Mouse (Mus musculus) right cerebral cortex, postnatal 25 days (tissue): ENCODE data around the gene Pde10a.

Experiments
- DNase-seq: peaks from one replicate; pipeline ENCODE4 v3.0.0; 2022

The Pde10a gene

GRCm38 (mm10) chr17:8581579-8581978, 56.4 kb downstream of the Pde10a start:
- DNase-seq: peak; percentile 38

DNA sequence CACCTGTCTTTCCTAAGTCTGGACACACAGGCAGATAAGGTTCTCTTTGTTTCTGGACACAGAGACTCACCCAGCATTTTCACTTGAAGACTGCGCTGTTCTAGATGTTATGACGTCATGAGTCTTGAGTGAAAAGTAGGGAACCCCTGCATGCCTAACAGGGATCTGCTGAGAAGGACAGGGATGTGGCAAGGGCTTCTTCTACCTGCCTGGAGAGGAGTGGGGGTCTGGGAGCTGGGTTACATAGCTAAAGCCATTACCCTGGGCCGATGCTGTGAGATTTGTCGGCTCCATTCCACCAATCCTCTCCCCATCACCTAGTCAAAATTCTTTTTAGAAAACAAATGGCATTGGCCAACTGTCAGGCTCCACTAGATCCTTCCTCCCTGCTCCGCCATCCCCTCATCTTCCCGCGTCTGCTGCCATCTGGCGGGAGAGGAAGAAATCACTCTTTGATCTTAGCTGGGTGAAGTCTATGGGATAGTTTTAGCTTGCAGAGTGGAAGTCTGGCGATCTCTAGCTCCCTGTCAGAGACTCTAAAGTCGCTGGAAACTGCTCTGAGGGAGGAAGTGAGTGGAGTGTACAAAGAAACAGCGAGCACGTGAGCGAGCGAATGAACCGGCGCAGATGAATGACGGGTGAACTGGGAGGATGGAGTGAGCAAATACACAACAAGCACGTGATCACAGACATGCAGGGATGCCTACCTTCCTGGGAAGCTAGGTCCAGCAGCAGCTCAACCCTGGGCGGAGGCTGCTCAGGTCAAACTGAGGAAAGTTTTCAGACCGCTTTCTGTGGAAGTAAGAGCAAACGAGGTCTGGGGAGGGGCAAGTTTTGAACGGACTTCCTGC, 67.5 kb downstream of the Pde10a start:
- peak; percentile 81 for DNase-seq

DNA sequence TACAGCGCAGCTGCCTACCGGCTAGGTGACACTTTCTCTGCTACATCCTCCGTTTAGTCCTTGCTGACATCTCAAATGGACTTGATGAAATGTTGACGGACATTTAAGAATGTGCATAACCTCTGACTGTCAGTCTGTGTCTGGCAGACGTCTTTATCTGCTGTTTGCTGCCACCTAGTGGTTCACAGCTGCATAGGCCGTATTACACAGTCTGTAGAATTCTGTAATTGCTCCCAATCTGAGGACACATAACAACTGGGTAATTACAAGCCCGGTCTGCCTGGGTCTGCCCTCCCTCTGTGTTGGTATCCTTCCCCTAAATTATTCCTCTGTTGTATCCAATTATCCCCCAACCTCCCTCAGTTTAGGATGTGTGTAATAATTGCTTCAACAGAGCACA, 72.6 kb downstream of the Pde10a start:
- DNase-seq: peak; percentile 47

- no peak for DNase-seq
Observed at GRCm38 (mm10) chr17:8602976-8603375, 77.8 kb downstream of the Pde10a start.

DNA sequence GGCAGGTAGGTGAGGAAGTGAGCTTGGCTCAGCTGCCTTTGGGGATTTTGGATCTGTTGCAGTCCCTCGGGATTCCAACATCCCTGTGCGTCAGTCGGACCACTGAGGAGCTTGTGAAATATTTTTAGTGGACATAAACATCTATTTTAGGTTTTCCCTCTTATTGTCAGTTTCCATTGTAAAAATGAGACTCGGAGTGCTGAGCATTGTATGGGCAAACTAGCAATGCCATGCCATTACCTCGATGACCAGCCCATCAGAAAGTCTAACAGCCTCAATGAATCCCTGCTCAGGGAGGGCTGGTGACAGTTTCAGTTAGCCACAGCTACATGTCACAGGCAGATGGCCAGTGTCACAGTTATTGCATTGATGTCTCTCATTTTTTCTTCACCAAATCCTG, 80.7 kb downstream of the Pde10a start:
- DNase-seq: no peak

DNA sequence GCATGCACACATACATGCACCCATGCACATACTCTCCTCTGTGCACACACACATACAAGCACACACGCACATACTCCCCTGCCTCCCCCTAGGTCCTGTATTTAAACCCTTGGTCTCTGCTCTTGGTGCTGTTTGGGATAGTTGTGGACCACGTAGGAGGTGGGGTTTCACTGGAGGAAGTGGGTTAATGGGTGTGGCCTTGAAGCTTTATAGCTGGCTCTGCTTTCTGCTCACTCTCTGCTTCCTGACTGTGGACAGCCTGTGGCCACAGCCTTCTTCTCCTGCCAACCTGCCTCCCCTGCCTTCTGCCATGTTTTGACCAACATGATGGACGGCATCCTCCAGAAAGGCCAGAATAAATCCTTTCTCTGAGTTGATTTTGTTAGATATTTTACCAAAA, 81.5 kb downstream of the Pde10a start:
- no peak for DNase-seq

GRCm38 (mm10) chr17:8611916-8612315, 86.7 kb downstream of the Pde10a start:
- no peak for DNase-seq

- peak; percentile 78 for DNase-seq
Observed at GRCm38 (mm10) chr17:8613882-8614551, 88.8 kb downstream of the Pde10a start.

- no peak for DNase-seq
Observed at GRCm38 (mm10) chr17:8620346-8620745, 95.2 kb downstream of the Pde10a start.

DNA sequence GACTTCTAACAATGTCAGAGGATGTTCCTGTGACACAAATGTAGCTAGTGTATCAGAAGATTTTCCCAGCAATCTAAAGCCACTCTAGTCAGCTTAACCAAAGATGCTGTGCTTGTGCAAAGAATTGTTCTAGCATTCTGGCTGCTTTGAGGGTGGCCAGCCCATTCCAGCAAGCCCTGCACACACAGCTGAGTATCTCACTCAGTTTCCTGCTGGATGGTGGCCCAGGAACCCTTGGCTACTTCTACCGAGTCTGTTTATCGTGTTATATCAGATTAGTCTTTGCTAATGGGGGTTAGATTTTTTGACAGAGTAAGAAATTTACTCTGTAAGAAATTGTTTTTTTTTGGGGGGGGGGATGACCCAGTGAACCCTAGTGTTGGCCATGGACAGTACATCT, 95.9 kb downstream of the Pde10a start:
- no peak for DNase-seq

DNA sequence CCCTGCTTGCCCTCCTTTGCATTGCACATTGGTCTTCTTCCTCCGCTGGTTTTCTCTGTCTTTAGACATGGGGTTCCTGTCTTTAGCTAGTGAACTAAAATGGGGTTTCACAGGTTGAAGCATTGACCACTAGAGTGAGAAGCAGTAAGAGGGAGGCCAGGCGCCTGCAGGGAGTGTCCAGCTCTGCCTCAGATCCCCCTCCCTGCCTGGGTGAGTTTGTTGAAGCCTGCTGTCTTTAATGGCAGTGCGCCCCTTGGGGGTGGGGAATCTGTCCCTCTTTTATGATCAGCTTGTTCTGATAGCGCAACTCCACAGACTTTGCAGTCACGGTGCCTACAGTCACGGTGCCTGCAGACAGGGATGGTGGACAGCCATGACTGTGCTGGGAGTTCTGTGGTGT, 96.7 kb downstream of the Pde10a start:
- DNase-seq: no peak

- no peak for DNase-seq
Observed at GRCm38 (mm10) chr17:8626421-8626820, 101.2 kb downstream of the Pde10a start.

- no peak for DNase-seq
Observed at GRCm38 (mm10) chr17:8631701-8632100, 106.5 kb downstream of the Pde10a start.

DNA sequence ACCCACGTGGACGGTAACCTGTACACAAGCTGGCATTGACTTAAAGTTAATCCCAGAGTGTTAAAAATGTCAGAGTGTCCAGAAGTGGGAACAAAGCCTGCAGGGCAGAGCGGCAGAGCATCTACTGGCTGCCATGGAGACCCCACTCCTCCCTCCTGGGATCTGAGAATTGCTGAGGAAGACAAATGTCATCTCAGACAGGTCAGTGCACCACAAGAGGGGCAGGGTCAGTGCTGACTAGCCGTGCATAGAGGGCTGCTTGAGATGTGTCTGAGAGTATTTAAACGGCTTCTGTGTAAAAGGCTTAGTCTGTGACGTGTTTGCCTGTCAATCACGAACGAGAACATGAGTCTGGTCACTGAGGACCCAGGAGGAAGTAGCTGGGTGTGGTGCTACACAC, 108.4 kb downstream of the Pde10a start:
- DNase-seq: no peak

DNA sequence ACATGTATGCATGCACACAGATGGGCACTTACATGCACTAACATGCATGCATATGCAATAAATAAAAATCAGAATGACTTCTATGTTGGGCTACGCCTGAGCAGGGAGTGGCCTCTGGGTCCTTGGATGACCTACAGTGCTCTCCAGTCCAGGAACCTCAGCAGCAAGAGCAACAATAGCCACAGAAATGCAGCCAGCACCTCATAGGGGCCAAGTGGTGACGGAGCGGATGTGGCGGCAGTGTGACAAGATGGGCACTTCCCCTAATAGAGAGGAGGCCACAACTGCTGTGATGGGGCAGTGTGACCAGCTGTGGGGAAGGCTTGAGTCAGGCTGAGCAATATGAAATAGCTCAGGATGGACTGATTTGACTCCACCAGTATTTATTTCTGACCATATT, 109.3 kb downstream of the Pde10a start:
- DNase-seq: no peak

GRCm38 (mm10) chr17:8636231-8636630, 111.1 kb downstream of the Pde10a start:
- no peak for DNase-seq

- DNase-seq: no peak
Observed at GRCm38 (mm10) chr17:8636691-8637090, 111.5 kb downstream of the Pde10a start.

DNA sequence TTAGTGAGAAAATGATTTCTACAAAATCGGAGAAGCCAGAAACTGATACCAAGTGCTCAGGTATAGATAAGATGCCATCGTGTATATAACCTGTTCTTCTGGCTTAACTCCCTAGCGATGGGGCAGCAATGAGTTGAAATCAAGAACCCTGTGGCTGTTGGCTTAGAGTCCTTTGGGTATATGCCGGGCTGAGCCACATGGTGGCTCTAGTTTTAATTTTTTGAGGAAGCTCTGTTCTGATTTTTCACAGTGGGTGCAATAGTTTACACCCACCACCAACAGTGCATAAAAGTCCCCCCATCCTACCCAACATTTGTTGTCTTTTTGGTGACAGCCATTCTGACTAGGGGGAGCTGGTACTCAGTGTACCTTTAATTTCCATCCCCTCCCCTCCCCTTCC, 112.0 kb downstream of the Pde10a start:
- DNase-seq: no peak

DNA sequence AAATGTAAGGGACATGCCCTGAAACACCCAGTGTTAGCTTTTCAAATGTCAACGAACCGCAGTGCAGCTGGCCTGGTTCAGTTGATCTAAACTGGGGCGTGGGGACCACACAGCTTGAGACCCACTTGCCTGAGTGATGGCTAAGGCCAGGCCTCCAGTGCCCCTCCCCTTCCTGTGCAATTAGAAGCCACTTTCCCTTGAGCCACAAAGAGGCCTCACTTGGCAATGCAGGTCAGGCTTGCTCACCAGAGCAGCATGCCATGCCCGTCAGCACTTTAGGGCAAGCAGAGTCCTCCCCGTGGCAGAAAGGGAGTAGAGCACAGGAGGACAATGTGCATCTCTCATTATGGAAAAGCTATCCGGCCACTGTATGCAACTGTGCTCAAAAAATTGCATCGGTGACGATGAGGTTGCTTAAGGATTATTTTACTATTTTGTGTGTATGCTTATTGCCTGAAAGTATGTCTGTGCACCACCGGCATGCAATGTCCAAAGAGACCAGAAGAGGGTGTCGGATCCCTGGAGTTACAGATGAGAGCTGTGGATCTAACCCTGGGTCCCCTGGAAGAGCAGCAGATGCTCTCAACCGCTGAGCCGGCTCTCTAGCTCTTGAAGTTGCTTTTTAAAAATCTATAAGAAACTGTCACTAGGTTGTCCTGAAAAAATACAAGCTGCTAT, 114.7 kb downstream of the Pde10a start:
- no peak for DNase-seq

DNA sequence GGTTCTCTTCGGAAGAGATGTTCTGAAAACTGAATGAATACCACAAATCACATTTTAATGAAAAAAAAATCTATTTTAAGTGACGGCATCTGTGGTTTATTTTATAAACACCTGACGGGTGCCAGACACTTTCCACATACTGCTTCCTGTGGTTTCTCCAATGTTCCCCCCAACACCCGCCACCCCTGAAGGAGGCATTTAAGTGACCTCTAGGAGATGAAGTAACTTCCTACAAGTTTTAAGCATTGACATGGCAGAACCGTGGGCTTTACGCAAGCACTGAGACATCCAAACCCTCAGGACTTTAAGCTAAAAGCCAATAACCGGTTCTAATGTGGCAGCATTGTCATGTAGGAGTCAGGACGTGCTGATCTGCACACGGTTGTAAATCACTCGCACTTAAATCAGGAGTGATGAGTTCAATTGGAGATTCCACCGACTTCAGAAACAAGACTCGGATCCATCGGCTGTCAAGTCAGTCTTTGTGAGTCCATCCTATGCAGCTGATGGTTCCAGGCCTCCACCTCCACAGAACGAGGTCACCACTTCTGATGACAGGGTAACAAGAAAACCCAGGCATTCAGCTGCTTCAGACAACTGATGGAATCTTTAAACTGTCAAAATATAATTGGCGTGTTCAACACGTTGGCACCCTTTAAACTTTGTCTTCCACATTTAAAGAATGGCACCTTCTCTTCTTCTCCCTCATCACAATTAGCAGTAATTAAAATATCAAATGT, 115.7 kb downstream of the Pde10a start:
- DNase-seq: no peak

DNA sequence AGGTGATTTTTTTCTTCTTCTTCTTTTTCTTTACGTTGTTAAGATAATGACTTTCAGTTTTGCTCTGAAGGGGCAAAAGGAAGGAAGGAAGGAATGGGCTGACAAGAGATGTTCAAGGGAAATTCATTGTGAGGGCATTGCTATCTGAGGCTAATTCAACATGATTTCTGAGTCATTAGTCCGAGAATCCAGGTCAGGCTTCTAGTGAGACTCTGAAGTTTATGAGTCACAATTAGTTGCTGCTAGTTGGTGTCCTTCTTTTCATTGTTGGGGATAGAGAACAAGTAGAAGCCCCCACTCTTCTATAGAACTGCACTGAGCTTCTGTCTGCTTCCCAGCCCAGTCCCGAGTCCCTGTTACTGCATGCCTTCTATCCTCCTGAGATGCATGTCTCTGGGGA, 116.3 kb downstream of the Pde10a start:
- no peak for DNase-seq

- DNase-seq: no peak
Observed at GRCm38 (mm10) chr17:8642356-8642755, 117.2 kb downstream of the Pde10a start.

DNA sequence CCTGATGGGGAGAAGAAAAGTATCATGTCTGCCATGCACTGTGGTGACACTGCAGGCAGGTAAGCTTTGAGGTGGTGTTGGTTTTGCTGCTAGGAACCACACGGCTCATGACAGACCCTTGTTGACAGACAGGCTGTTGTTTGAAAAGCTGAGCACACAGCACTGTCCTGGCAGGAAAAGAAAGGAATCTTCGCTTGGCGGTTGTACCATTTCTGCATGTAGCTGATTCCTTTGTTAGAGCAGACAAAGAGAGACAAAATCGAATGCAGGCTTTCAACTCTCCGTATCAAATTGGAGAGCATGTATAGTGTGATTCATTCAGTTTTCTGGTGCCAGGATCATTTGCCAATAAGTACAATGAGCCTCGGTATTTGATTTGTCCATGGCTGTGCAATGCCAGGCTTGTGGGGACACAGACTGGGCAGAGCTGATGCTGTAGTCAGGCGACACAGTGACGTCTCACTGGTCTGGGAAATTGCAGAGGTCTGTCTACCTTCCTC, 122.2 kb downstream of the Pde10a start:
- no peak for DNase-seq
